Mouse (Mus musculus): Measurements from ENCODE around the gene Spata25. TPM values are rescaled to one million over a fixed set of nuclear protein-coding genes. Genes with fewer than 3 reads are reported as not detected.

Gene Spata25
- polyA plus RNA-seq, 1 experiment, result not detected

DNA sequence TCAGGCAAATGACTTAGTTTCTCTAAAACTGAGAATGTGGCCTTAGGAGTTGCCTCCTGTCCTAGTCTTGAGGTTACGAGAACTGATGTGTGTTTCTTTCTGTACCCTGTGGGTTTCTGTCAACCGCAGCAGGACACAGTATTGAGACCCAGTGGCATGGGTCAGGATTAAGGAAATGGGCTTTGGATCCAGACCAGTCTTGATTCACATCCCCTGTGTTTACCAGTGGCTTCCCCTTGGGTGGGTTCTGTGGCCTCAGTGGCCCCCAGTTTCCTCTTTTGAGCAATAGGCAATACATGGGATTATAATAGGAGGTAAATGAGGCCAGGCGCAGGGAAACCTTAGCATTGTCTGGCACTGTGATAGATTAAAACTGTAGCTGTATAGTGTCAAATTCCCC is 41.3 kb downstream of the Spata25 start:
- Histone ChIP-seq H3K79me2 (ENCODE audit: control insufficient read depth, insufficient read depth) (peaks cover 9% of the 10 kb centered on the region), H3ac (ENCODE audit: control insufficient read depth, insufficient read length, low read depth) (no peak overlapping the region), H3K27me3 (ENCODE audit: control insufficient read depth, insufficient read depth, insufficient read length) (no peaks in the 10 kb centered on the region), H3K4me3 (ENCODE audit: insufficient read depth, poor library complexity, severe bottlenecking) (peak overlapping the region; percentile 45), H3K79me3 (ENCODE audit: low read depth) (no peaks in the 10 kb centered on the region), H3K36me3 (ENCODE audit: control insufficient read depth, insufficient read depth) (peaks cover 38% of the 10 kb centered on the region)
- no peak for TF ChIP-seq MAX (IDR thresholded peaks at IDR 0.05)
- no peak for TF ChIP-seq CEBPB (IDR thresholded peaks at IDR 0.05; ENCODE audit: low read depth)
- no peak for TF ChIP-seq MYOG (IDR thresholded peaks at IDR 0.05; ENCODE audit: control insufficient read depth, extremely low read depth, insufficient read length)
- TF ChIP-seq CTCF (IDR thresholded peaks at IDR 0.05; ENCODE audit: control insufficient read depth, insufficient read depth, insufficient read length), result no peak
- no peak for TF ChIP-seq FOSL1 (IDR thresholded peaks at IDR 0.05; ENCODE audit: insufficient read depth, low read length, poor library complexity, severe bottlenecking)
- TF ChIP-seq MYOD1 (IDR thresholded peaks at IDR 0.05; ENCODE audit: control insufficient read depth, insufficient read length, low read depth), result no peak
- TF ChIP-seq USF1 (IDR thresholded peaks at IDR 0.05; ENCODE audit: low read depth), result no peak

DNA sequence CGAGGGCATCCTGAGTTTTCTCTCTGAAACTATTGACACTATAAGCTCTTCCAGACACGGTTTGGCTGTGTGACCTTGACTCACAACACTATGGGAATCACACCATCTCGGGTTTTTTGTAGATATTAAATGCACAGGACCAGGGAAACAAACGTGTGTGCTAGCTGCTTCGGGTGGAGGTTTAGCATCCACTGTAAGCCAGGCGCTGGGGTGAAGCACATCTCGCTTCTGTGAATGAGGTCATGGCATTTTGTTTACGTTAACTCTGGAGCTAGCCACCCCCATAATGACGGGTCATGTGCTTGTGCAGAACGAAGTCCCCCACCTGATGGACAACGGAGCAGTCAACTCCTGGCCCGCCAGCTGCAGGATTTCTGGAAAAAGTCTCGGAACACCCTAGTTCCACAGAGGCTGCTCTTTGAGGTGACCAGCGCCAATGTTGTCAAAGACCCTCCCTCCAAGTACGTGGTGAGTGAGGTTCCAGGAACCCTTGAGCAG is 41.9 kb downstream of the Spata25 start:
- H3ac ChIP-seq (ENCODE audit: control insufficient read depth, insufficient read length, low read depth), result peak overlapping the region; percentile 64

DNA sequence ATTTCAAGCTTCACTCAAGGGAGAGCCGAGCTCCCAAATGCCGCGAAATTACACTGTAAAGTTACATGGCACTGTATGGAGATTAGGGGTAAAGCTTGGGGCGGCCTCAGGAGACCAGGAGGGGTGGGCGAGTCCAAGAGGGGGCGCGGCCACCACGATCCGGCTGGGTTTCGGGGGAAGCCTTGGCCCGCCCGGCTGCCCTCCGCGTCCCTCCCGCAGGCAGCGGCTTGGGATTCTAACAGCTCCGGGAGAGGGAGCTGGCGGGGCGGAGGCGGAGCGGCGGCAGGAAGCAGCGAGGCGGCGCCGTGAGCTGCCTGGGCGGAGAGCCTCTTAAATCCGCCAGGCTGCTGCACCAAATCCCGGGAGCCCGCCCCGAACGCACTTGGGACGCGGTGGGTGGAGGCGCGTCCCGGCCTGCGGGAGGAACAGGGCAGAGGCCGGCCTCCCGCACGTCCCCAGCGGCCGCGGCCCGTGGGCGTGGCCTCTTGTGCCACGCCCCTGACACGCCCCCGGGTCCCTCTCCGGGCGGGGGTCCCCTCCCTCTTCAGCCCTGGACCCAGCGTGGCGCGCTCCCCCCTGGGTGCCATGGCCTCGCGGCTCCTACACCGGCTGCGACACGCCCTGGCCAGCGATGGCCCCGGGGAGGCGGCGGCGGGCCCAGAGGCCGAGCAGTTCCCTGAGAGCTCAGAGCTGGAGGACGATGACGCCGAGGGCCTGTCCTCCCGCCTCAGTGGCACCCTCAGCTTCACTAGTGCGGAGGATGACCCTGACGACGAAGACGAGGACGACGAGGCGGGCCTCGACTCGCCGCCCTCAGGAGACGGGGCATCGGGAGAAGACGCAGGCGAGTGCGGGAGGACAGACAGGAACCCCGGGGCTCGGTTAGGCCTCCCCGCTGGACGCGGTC is 42.6 kb downstream of the Spata25 start, which contains the start of gene Snx21:
Snx21 (plus strand) TSS at position 343 of the 907 bp plus-strand sequence.
- Histone ChIP-seq H3K27me3 (ENCODE audit: control insufficient read depth, insufficient read depth, insufficient read length) (no peaks in the 10 kb centered on the region), H3K79me2 (ENCODE audit: control insufficient read depth, insufficient read depth) (peaks cover 9% of the 10 kb centered on the region), H3K79me3 (ENCODE audit: low read depth) (no peaks in the 10 kb centered on the region), H3K4me3 (ENCODE audit: insufficient read depth, poor library complexity, severe bottlenecking) (peak within 1 kb of the TSS; percentile 45), H3K36me3 (ENCODE audit: control insufficient read depth, insufficient read depth) (peaks cover 27% of the 10 kb centered on the region), H3ac (ENCODE audit: control insufficient read depth, insufficient read length, low read depth) (peak within 1 kb of the TSS; percentile 66)
- TF ChIP-seq MYOD1 (IDR thresholded peaks at IDR 0.05; ENCODE audit: control insufficient read depth, insufficient read length, low read depth) (no peak), FOSL1 (IDR thresholded peaks at IDR 0.05; ENCODE audit: insufficient read depth, low read length, poor library complexity, severe bottlenecking) (no peak)

More for the DNA sequence above, 41.9 kb downstream of the Spata25 start:
- H3K36me3 ChIP-seq (ENCODE audit: control insufficient read depth, insufficient read depth), result peaks cover 35% of the 10 kb centered on the region
- H3K27me3 ChIP-seq (ENCODE audit: control insufficient read depth, insufficient read depth, insufficient read length), result no peaks in the 10 kb centered on the region
- H3K79me3 ChIP-seq (ENCODE audit: low read depth), result no peaks in the 10 kb centered on the region
- TF ChIP-seq FOSL1 (IDR thresholded peaks at IDR 0.05; ENCODE audit: insufficient read depth, low read length, poor library complexity, severe bottlenecking) (no peak), CEBPB (IDR thresholded peaks at IDR 0.05; ENCODE audit: low read depth) (no peak), MYOG (IDR thresholded peaks at IDR 0.05; ENCODE audit: control insufficient read depth, extremely low read depth, insufficient read length) (no peak)
- peak overlapping the region; percentile 45 for H3K4me3 ChIP-seq (ENCODE audit: insufficient read depth, poor library complexity, severe bottlenecking)
- peaks cover 9% of the 10 kb centered on the region for H3K79me2 ChIP-seq (ENCODE audit: control insufficient read depth, insufficient read depth)

DNA sequence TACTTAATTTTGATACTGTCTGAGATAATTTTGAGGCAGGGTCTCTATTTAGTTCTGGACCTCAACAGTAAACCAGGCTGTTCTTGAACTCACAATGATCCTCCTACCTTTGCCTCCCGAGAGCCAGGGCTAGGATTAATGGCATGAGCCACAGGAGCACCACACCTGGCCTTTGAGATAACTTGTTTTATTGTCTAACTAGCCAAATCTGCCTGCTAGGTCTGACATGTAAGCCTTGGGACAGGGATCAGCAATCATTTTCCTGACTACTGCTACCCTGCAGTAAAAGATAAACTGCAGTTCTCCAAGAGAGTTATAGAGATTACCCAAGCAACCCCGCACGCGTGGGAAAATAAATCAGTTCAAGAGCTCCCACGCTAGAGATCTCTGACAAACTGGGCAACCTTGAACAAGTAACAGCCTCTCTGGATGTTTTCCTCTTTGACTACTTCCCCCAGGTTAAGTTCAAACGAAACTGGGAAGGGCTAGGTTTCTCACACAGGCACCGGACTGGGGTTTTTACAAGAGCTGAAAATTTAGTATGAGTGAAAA is 43.4 kb downstream of the Spata25 start:
- H3K79me2 ChIP-seq (ENCODE audit: control insufficient read depth, insufficient read depth), result peaks cover 9% of the 10 kb centered on the region
- TF ChIP-seq CEBPB (IDR thresholded peaks at IDR 0.05; ENCODE audit: low read depth) (no peak), FOSL1 (IDR thresholded peaks at IDR 0.05; ENCODE audit: insufficient read depth, low read length, poor library complexity, severe bottlenecking) (no peak), MYOG (IDR thresholded peaks at IDR 0.05; ENCODE audit: control insufficient read depth, extremely low read depth, insufficient read length) (no peak), MYOD1 (IDR thresholded peaks at IDR 0.05; ENCODE audit: control insufficient read depth, insufficient read length, low read depth) (no peak), CTCF (IDR thresholded peaks at IDR 0.05; ENCODE audit: control insufficient read depth, insufficient read depth, insufficient read length) (no peak), USF1 (IDR thresholded peaks at IDR 0.05; ENCODE audit: low read depth) (no peak), MAX (IDR thresholded peaks at IDR 0.05) (no peak)
- peaks cover 21% of the 10 kb centered on the region for H3K36me3 ChIP-seq (ENCODE audit: control insufficient read depth, insufficient read depth)

DNA sequence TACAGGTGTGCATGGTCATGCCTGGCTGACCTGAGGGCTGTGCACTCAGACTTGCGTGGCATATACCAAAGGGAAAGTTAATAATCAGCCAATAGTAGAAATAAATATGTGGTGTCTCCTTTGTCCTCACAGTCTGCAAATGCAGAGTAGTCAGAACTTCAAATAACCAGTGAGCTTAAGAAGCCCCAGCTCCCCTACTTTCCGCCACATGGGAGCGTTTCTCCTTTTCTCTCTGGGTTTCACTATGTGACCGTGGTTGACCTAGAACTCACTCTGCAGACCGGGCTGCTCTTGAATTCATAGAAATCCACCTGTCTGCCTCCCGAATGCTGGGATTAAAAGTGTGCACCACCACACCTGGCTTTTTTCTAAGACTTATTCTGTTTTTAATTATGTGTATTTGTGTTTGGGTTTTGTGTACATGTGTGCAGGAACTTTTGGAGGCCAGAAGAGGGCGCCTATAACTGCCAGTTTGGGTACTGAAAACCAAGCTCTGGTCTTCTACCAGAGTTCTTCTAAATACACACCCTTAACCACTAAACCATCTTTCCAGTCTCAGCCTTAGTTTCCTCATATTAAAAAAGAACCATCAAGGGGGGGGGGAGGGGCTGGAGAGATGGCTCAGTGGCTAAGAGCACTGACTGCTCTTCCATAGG is 44.3 kb downstream of the Spata25 start:
- Histone ChIP-seq H3K4me3 (ENCODE audit: insufficient read depth, poor library complexity, severe bottlenecking) (no peak overlapping the region), H3K79me2 (ENCODE audit: control insufficient read depth, insufficient read depth) (peaks cover 9% of the 10 kb centered on the region), H3K79me3 (ENCODE audit: low read depth) (no peaks in the 10 kb centered on the region), H3ac (ENCODE audit: control insufficient read depth, insufficient read length, low read depth) (no peak overlapping the region), H3K36me3 (ENCODE audit: control insufficient read depth, insufficient read depth) (peaks cover 12% of the 10 kb centered on the region), H3K27me3 (ENCODE audit: control insufficient read depth, insufficient read depth, insufficient read length) (no peaks in the 10 kb centered on the region)
- TF ChIP-seq MYOD1 (IDR thresholded peaks at IDR 0.05; ENCODE audit: control insufficient read depth, insufficient read length, low read depth), result no peak
- TF ChIP-seq CEBPB (IDR thresholded peaks at IDR 0.05; ENCODE audit: low read depth), result no peak
- TF ChIP-seq MYOG (IDR thresholded peaks at IDR 0.05; ENCODE audit: control insufficient read depth, extremely low read depth, insufficient read length), result no peak
- TF ChIP-seq MAX (IDR thresholded peaks at IDR 0.05), result no peak
- TF ChIP-seq CTCF (IDR thresholded peaks at IDR 0.05; ENCODE audit: control insufficient read depth, insufficient read depth, insufficient read length), result no peak
- no peak for TF ChIP-seq USF1 (IDR thresholded peaks at IDR 0.05; ENCODE audit: low read depth)
- no peak for TF ChIP-seq FOSL1 (IDR thresholded peaks at IDR 0.05; ENCODE audit: insufficient read depth, low read length, poor library complexity, severe bottlenecking)

More for the DNA sequence above, 43.4 kb downstream of the Spata25 start:
- H3K4me3 ChIP-seq (ENCODE audit: insufficient read depth, poor library complexity, severe bottlenecking), result peak overlapping the region; percentile 45
- H3ac ChIP-seq (ENCODE audit: control insufficient read depth, insufficient read length, low read depth), result peak overlapping the region; percentile 20
- H3K79me3 ChIP-seq (ENCODE audit: low read depth), result no peaks in the 10 kb centered on the region
- no peaks in the 10 kb centered on the region for H3K27me3 ChIP-seq (ENCODE audit: control insufficient read depth, insufficient read depth, insufficient read length)
